Mouse (Mus musculus) lung, postnatal 0 days (tissue): ENCODE measurements around the gene Wdr24. TPM values are rescaled to one million over a fixed set of nuclear protein-coding genes. Genes with fewer than 3 reads are reported as not detected.

Experiments
- ATAC-seq: fragments of 200-750 bp; cut with Nextera tagmentation; 2 replicates; pipeline ENCODE4 v1.8.0; 2017; ENCODE audit warnings: moderate library complexity
- DNase-seq: peaks from one replicate; pipeline ENCODE4 v3.0.0-alpha.2; 2016; ENCODE audit warnings: low spot score
- H3K27ac ChIP-seq: fragments of 300-500 bp; sonication (generic); 2 replicates; pipeline ENCODE4 v1.5.1; 2014; ENCODE audit warnings: antibody characterized with exemption, mild to moderate bottlenecking, low read length, mixed read lengths
- H3K27me3 ChIP-seq: fragments of 300-500 bp; sonication (generic); replicated peaks from 2 replicates; pipeline ENCODE4 v1.6.1; 2014; ENCODE audit warnings: low read length, mixed read lengths; ENCODE audit not compliant: insufficient read depth
- H3K36me3 ChIP-seq: fragments of 300-500 bp; sonication (generic); 2 replicates; pipeline ENCODE4 v1.6.1; 2014; ENCODE audit warnings: low read length, mixed read lengths; ENCODE audit not compliant: insufficient read depth
- H3K4me1 ChIP-seq: fragments of 300-500 bp; sonication (generic); 2 replicates; pipeline ENCODE4 v1.6.1; 2014; ENCODE audit warnings: antibody characterized with exemption, low read depth, low read length, mixed read lengths; ENCODE audit not compliant: insufficient read depth
- H3K4me2 ChIP-seq: fragments of 300-500 bp; sonication (generic); replicated peaks from 2 replicates; pipeline ENCODE4 v1.6.1; 2014; ENCODE audit warnings: low read depth, mild to moderate bottlenecking, low read length, moderate library complexity, mixed read lengths
- H3K4me3 ChIP-seq: fragments of 300-500 bp; sonication (generic); 2 replicates; pipeline ENCODE4 v1.5.1; 2014; ENCODE audit warnings: low read depth, low read length
- H3K9ac ChIP-seq: fragments of 300-500 bp; sonication (generic); replicated peaks from 2 replicates; pipeline ENCODE4 v1.6.1; 2014; ENCODE audit warnings: low read depth, mild to moderate bottlenecking
- H3K9me3 ChIP-seq: fragments of 300-500 bp; sonication (generic); 2 replicates; pipeline ENCODE4 v1.6.1; 2016; ENCODE audit warnings: low read length, mixed read lengths
- CTCF ChIP-seq: IDR thresholded peaks from 2 replicates; pipeline ENCODE4 v1.5.1; 2016; ENCODE audit warnings: antibody characterized with exemption, mild to moderate bottlenecking
- EP300 ChIP-seq: IDR thresholded peaks from 2 replicates; pipeline ENCODE4 v1.6.1; 2016; ENCODE audit warnings: antibody characterized with exemption, mild to moderate bottlenecking, control low read depth
- WGBS: fragments of 180-500 bp; shearing (Covaris S2); extraction: QIAGEN DNeasy Blood & Tissue Kit; methylation state at CpG from one replicate; pipeline ENCODE4 v1.1.7; 2014; 5-methylcytosine and 5-hydroxymethylcytosine counted together
- polyA plus RNA-seq: library from polyadenylated mRNA; unstranded; fragments of >200 nt; fragmentation: Nextera tagmentation; extraction: Ambion mirVana; gene quantifications from 2 replicates; pipeline ENCODE4 v1.2.1, GENCODE M21; 2015

Gene Wdr24
- polyA plus RNA-seq, 1 experiment from 2014 or later = 14.9 TPM

DNA sequence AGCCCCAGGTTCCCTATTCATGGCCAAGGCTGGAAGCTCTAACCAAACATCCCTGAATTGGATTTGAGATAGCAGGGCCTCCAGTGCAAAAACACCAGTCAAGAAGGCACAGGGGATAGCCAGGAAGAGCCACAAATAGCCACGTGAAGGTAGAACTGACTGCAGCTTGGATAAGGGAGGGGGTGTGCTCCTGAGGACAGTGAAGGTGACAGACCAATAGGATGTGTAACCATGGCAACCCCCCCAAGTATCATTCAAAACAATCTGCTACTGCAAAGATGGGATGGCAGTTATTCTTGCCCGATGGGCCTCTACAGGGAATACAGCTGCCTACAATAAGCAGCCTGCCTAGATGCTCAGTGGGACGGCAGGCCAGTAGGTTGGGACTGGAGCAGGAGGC is 14.1 kb downstream of the Wdr24 start:
- peaks cover 13% of the 10 kb centered on the region; the same call in 1 of the 2 replicates for H3K36me3 ChIP-seq
- no peak overlapping the region for H3K4me2 ChIP-seq
- H3K27ac ChIP-seq = no peak overlapping the region
- no peak overlapping the region for H3K9ac ChIP-seq
- no peaks in the 10 kb centered on the region for H3K9me3 ChIP-seq
- TF ChIP-seq CTCF = no peak
- TF ChIP-seq EP300 = no peak
- H3K4me3 ChIP-seq = no peak overlapping the region
- 44% methylated on average over 3 of the region's 3 CpGs for WGBS
- ATAC-seq (no peak), DNase-seq (no peak)
- no peaks in the 10 kb centered on the region for H3K27me3 ChIP-seq
- H3K4me1 ChIP-seq = peaks cover 25% of the 10 kb centered on the region

DNA sequence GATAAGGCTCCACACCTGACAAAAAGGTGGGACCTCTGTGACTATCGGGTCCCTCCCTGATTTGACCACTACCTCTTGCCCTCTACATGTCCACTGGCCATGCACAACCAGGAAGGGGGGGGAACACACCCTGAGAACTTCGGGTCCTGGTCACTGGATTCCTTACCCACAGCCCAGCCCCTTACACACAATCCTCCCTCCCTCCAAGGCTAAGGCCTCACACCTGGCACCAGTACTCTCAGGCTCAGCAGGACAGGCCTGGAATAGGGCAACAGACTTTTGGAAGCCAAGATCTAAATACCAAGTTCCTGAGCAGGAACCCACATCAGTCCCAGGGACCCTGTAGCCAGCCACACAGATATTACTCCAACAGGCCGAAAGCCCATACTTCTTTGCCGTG is 15.5 kb downstream of the Wdr24 start:
- Histone ChIP-seq H3K27ac (no peak overlapping the region), H3K36me3 (peaks cover 13% of the 10 kb centered on the region; the same call in 1 of the 2 replicates), H3K27me3 (no peaks in the 10 kb centered on the region), H3K4me2 (no peak overlapping the region), H3K9me3 (no peaks in the 10 kb centered on the region), H3K4me1 (peaks cover 26% of the 10 kb centered on the region), H3K4me3 (no peak overlapping the region), H3K9ac (no peak overlapping the region)
- 88% methylated on average over 4 of the region's 4 CpGs for WGBS
- DNase-seq (no peak), ATAC-seq (no peak)
- TF ChIP-seq EP300 = no peak
- no peak for TF ChIP-seq CTCF

DNA sequence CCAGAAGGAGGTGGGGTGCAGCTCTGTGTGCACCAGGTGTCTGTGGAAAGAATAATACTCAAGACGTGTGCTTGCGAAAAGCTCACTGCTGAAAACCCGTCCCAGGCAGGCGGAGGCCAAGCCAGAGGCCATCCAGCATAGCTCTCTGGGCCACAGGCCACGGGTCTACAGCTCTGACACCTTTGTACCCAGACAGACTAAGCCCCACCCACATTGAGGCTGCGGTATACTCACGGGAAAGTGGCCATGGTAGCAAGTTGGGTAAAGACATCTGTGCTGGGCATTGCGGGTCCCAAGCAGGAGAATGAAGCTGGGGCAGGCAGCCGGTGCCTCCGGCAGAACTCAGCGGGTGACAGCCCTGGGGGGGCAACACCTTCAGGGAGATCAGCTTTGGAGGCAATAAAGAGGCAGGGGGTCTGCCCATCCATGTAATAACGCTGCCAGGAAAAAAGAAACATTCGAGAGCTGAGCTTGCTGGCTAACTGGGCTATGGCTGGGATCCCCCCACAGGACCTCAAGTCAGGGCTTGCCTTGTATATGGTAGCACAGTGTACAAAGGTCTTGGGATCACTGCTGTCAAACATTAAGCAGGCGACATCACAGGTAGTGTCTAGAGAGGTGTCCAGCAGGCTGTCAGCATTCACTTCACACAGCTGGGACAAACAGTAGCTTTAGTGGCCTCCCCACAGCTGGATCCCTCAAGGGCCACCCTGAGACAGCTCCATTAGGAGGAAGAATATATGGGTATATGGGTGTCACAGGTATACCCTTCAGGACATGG is 16.2 kb downstream of the Wdr24 start:
- no peaks in the 10 kb centered on the region for H3K9me3 ChIP-seq
- peaks cover 18% of the 10 kb centered on the region; the same call in 1 of the 2 replicates for H3K4me1 ChIP-seq
- 84% methylated on average over 14 of the region's 14 CpGs for WGBS
- no peak overlapping the region for H3K27ac ChIP-seq
- DNase-seq = no peak
- H3K9ac ChIP-seq = no peak overlapping the region
- no peak overlapping the region for H3K4me2 ChIP-seq
- H3K27me3 ChIP-seq = no peaks in the 10 kb centered on the region
- TF ChIP-seq CTCF (no peak), EP300 (no peak)
- ATAC-seq = no peak
- no peak overlapping the region for H3K4me3 ChIP-seq
- peaks cover 13% of the 10 kb centered on the region; the same call in 1 of the 2 replicates for H3K36me3 ChIP-seq

DNA sequence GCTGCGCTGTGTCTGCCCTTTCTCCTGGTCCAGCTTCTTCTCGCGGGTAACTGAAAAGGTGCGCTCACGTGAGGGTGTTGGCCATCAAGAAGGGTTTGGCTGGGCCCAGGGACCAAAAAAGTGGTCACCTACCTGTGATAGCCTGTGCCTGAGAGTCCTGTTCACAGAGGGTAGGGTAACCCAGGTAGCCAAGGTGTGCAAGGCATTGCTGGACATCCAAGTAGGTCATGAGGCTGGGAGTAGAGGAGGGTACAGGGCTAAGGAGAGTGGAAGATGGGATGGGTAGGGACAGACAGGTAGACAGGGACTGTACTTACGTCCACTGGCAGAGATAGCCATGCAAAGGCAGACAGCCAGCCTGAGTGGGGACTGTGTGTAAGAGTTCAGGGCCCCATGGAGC is 17.1 kb downstream of the Wdr24 start:
- TF ChIP-seq CTCF (no peak), EP300 (no peak)
- Histone ChIP-seq H3K9ac (no peak overlapping the region), H3K4me2 (no peak overlapping the region), H3K9me3 (no peaks in the 10 kb centered on the region), H3K4me3 (no peak overlapping the region), H3K4me1 (peaks cover 14% of the 10 kb centered on the region; the same call in 1 of the 2 replicates), H3K27ac (no peak overlapping the region), H3K36me3 (peaks cover 13% of the 10 kb centered on the region; the same call in 1 of the 2 replicates), H3K27me3 (no peaks in the 10 kb centered on the region)
- no peak for DNase-seq
- no peak for ATAC-seq
- WGBS = 95% methylated on average over 6 of the region's 6 CpGs

DNA sequence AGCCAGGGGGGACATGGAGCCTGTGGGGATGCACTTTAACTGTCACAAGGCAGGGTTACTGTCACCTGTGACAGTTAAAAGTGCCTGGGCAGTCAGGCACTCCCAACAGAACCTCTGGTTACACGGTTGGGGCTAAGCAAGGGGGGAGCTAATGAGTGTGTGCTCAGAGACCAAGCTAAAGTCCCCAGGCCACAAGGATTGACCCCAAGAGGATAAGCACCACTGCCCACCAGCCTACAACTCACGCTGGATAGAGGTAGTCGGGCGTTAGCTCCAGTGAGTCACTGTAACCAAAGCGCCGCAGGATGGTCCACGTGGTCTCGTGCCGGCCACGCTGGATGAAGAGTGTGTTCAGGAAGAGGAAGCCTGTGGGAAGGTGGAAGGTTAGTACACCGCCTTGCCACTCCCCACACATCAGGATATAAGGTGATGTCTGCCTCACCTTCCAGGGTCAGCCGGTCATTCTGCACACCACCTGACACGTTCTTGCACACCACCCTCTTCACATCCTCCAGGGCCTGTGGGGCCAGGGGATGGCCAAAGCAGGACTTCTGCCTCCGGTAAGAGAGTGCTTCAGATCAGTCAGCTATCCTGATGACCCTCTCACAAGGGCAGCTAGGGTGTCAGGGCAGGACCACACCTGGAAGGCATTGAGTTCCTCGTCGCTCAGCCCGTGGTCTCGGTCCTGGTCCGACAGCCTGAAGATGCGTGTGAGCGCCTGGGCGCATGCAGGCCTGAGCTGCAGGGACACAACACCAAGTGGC is 17.9 kb downstream of the Wdr24 start, which contains the start of gene Gm20683:
Gm20683 (minus strand) TSS at position 647 of the 764 bp plus-strand sequence.
- H3K27me3 ChIP-seq = no peaks in the 10 kb centered on the region
- DNase-seq (no peak), ATAC-seq (no peak)
- H3K36me3 ChIP-seq = peaks cover 13% of the 10 kb centered on the region; the same call in 1 of the 2 replicates
- no peak within 1 kb of the TSS for H3K4me2 ChIP-seq
- no peak within 1 kb of the TSS for H3K4me3 ChIP-seq
- H3K4me1 ChIP-seq = peaks cover 14% of the 10 kb centered on the region; the same call in 1 of the 2 replicates
- TF ChIP-seq CTCF (no peak), EP300 (no peak)
- no peak within 1 kb of the TSS for H3K9ac ChIP-seq
- no peak within 1 kb of the TSS for H3K27ac ChIP-seq
- no peaks in the 10 kb centered on the region for H3K9me3 ChIP-seq
- 93% methylated on average over 18 of the region's 22 CpGs for WGBS

DNA sequence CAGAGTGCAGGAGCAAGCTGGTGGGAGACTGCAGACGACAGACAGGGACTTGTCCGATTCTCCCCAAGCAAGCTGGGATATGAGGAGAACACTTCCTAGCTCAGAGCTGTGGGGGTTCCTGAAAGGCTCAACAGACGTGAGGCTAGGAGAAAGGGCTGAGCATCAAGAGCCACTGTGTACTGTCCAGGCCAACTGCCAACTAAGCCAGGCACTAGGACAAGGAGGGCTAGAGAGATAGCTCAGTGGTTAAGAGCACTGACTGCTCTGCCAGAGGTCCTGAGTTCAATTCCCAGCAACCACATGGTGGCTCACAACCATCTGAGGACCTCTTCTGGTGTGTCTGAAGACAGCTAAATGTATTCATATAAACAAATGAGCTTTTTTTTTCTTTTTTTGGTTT is 19.1 kb downstream of the Wdr24 start:
- H3K9me3 ChIP-seq = no peaks in the 10 kb centered on the region
- ATAC-seq (no peak), DNase-seq (no peak)
- H3K27me3 ChIP-seq = no peaks in the 10 kb centered on the region
- no peak overlapping the region for H3K9ac ChIP-seq
- WGBS = 76% methylated on average over 3 of the region's 3 CpGs
- TF ChIP-seq CTCF = no peak
- TF ChIP-seq EP300 = no peak
- H3K4me2 ChIP-seq = no peak overlapping the region
- no peak overlapping the region for H3K4me3 ChIP-seq
- H3K4me1 ChIP-seq = 0 out of 2 replicates have a peak, but pooled peaks cover 4% of the 10 kb centered on the region
- H3K27ac ChIP-seq = no peak overlapping the region
- H3K36me3 ChIP-seq = peaks cover 13% of the 10 kb centered on the region; the same call in 1 of the 2 replicates
